Mouse (Mus musculus) spleen, adult 2 months (tissue): Measurements from ENCODE around the gene Elmo1.

Experiments used
- CTCF ChIP-seq: fragments of 200-500 bp; IDR thresholded peaks from 2 replicates; pipeline ENCODE4 v1.5.1; 2011; ENCODE audit warnings: mild to moderate bottlenecking, inconsistent platforms; ENCODE audit not compliant: insufficient read depth, insufficient read length, insufficient replicate concordance; ENCODE audit errors: extremely low read depth
- POLR2A ChIP-seq: fragments of 200-500 bp; IDR thresholded peaks from 2 replicates; pipeline ENCODE4 v1.6.1; 2011; ENCODE audit warnings: low read depth, low read length, inconsistent platforms

DNA sequence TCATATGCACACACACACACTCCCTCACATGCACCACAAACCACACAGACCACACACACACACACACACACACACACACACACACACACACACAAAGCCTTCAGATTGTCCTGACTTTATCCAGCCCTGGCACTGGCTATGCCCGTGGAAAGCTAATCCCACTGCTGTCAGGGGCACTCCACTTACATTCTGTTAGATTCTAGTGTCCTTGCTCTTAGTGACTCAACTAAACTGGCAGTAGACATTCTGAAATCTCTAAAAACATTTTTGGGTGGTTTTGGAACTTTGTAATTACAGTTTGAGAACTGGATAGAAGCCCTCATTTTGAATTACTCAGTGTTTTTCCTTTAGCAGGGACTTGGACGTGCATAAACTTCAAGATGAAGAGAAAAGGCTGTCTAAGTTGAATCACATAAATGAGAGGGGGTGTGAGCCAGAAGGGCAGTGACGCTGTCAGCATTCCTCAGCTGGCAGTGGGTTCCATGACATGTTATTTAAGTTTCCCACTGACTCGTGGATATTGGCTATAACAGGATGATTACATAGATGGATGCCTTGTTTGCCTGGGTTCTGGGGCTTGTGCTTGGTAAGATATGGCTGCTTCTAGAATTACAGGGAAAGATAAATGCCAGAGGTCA, 127.2 kb downstream of the Elmo1 start:
- TF ChIP-seq CTCF (no peak), POLR2A (no peak)
